Mouse (Mus musculus) stomach, postnatal 0 days (tissue): ENCODE data around the gene Pih1d2.

Experiments used
- CTCF ChIP-seq: IDR thresholded peaks from 2 replicates; pipeline ENCODE4 v1.5.1; 2016; ENCODE audit warnings: antibody characterized with exemption, low read depth, mild to moderate bottlenecking, moderate library complexity
- EP300 ChIP-seq: optimal IDR thresholded peaks from 2 replicates; pipeline ENCODE3; 2016; ENCODE audit warnings: antibody characterized with exemption

DNA sequence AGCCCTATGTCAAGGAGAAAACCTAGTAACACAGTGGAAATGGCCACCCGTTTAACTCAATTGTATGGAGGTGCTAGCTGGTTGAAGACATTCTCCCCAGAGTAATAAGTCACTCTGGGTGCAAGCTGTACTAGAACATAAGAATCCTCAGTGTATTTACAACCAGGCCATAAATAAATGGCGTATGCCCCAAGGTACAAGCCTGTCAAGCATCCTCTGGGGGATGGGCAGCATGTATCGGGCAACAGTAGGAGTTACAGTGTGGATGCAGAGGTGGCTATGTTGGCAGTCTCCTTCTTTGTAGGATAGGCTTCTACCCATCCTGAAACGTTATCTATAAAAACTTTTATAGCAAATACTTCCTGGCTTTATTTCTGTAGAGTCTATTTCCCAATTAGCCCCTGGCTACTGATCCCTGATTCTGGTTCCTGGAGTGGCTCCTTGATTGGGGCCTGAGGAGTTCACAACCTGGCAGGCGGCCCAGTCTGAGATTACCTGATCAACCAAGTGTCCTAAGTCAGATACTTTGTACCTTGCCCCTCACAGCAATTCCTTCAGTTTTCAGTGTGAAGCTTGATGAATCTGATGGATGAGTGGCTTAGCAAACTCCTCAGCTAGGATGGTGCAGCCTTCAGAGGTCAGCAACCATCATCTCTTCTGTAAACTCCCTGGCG, 31.8 kb upstream of the Pih1d2 start:
- TF ChIP-seq CTCF (no peak), EP300 (no peak)
